Mouse (Mus musculus): ENCODE data around the gene Ttll10. TPM values are rescaled to one million over a fixed set of nuclear protein-coding genes. Genes with fewer than 3 reads are reported as not detected.

The Ttll10 gene
- polyA plus RNA-seq, 1 experiment from 2014 or later, result 0.15 TPM

DNA sequence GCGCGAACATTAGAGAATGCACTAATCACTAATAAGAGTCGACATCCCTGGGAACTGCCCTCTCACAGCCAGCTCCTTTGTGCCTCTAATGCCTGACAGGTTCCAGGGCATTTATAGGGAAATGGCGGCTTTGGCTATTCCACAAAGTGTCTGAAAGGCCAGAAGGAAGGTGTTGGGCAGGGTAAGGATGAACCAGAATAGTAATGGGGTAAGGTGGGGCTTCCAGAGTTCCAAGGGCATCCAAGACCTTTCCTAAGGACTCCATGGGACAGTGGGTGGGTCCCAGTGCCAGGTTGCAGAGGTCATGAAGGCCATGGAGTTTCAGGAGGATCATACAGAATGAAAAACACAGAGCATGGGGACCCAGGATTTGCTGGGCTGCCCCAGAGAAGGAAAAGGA is 24.9 kb downstream of the Ttll10 start:
- WGBS (ENCODE audit: insufficient replicate concordance), result 72% methylated on average over 4 of the region's 4 CpGs
- H3K4me2 ChIP-seq, result no peak overlapping the region
- no peak overlapping the region for H3K4me3 ChIP-seq
- no peak for ATAC-seq
- H3K4me1 ChIP-seq, result peaks cover 33% of the 10 kb centered on the region
- H3K9me3 ChIP-seq (replicated peaks), result no peaks in the 10 kb centered on the region
- H3K9ac ChIP-seq, result no peak overlapping the region
- H3K27me3 ChIP-seq (replicated peaks), result peaks cover 33% of the 10 kb centered on the region
- H3K36me3 ChIP-seq, result 0 out of 2 replicates have a peak, but pooled peaks cover 2% of the 10 kb centered on the region
- H3K27ac ChIP-seq, result no peak overlapping the region

DNA sequence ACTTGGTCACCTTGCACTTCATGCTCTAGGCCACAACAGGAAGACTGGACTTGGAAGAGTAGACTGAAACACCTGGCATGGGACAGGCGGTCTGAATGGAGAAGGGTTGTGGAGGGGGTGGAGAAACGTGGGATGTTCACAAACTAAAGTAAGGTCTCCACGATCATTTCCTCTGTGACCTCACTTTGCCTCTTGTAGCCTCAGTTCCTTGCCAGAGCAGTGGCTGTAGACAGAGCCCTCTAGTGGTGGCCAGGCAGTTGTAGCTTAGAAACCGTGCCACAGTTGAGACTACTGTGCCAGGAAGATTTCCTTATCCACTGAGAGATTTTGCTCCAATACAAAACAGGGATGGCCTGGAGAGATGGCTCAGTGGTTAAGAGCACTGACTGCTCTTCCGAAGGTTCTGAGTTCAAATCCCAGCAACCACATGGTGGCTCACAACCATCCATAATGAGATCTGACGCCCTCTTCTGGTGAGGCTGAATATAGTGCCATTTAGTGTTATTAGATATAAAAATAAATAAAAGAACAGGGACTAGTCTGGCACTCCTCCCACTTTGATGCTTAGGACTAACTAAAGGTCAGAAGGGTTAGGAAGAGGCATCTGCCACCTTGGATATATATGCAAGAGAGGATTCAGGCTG is 25.6 kb downstream of the Ttll10 start:
- H3K27ac ChIP-seq, result no peak overlapping the region
- 28% methylated on average over 6 of the region's 6 CpGs for WGBS (ENCODE audit: insufficient replicate concordance)

DNA sequence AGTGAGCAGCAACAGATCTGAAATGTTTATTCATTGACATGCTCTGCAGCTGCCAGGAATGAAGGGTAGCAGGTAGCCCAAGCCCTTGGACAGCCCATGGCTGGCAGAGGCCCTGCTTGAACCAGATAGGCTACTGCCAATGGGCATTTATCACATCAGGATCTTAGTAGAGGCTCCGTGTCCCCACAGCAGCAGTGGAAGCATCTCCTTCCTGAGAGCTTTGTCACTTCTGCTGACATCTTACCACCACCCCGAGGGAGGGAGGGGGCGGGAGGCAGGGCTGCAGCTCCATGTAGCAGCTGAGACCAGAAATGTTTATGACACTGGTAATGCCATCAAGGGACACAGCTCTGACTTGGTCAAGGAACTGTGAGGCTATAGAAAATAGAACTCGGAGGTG is 26.4 kb downstream of the Ttll10 start:
- Histone ChIP-seq H3K27ac (no peak overlapping the region), H3K4me3 (no peak overlapping the region), H3K4me2 (no peak overlapping the region), H3K36me3 (0 out of 2 replicates have a peak, but pooled peaks cover 4% of the 10 kb centered on the region), H3K9me3 (replicated peaks) (no peaks in the 10 kb centered on the region), H3K4me1 (peaks cover 33% of the 10 kb centered on the region), H3K9ac (no peak overlapping the region), H3K27me3 (replicated peaks) (peaks cover 31% of the 10 kb centered on the region)
- WGBS (ENCODE audit: insufficient replicate concordance), result 39% methylated on average over 4 of the region's 4 CpGs
- ATAC-seq, result no peak

More for the DNA sequence above, 25.6 kb downstream of the Ttll10 start:
- Histone ChIP-seq H3K9me3 (replicated peaks) (no peaks in the 10 kb centered on the region), H3K4me1 (peaks cover 33% of the 10 kb centered on the region), H3K9ac (no peak overlapping the region), H3K27me3 (replicated peaks) (peaks cover 33% of the 10 kb centered on the region), H3K36me3 (0 out of 2 replicates have a peak, but pooled peaks cover 4% of the 10 kb centered on the region), H3K4me2 (no peak overlapping the region), H3K4me3 (no peak overlapping the region)
- no peak for ATAC-seq

DNA sequence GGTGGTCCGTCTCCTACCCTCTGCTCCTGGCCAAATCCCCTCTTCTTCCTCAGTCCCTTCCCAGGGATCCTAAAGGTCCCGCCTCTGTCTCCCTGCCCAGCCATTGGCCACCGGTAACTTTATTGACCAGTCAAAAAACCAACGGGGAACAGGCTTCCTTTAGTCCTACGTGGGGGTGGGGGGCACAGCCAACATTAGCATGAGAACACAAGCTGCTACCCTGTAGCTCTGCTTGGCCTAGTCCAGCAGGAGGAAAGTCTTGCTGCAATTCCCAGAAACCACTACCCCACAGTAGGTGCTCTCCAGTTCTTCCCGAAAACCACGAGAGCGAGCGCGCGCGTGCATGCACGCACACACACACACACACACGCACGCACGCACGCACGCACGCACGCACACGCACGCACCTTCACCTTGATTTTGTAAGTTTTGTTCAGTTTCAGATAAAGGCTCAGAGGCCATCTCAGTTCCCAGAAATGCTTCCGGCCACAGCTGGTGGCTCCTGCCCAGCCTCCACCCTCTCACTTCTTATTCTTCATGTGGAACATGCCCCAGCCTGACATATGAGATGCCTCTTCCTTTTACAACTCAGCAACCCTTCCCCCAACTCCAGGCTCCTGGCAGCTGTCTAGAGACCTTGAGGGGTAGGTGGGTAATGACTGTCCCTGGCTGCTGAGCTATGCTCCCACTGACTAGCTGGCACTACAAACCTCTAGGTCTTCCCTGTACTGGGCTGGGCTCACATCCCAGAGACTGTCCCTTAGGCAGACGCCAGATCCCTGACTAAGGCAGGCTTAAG is 27.4 kb downstream of the Ttll10 start:
- Histone ChIP-seq H3K4me2 (peak overlapping the region; percentile 68), H3K27ac (peak overlapping the region; percentile 75), H3K4me3 (peak overlapping the region; percentile 52), H3K9me3 (replicated peaks) (no peaks in the 10 kb centered on the region), H3K27me3 (replicated peaks) (peaks cover 30% of the 10 kb centered on the region), H3K4me1 (peaks cover 33% of the 10 kb centered on the region), H3K9ac (peak overlapping the region; percentile 52; the same call in 1 of the 2 replicates), H3K36me3 (0 out of 2 replicates have a peak, but pooled peaks cover 4% of the 10 kb centered on the region)
- peak; percentile 73 for ATAC-seq
- WGBS (ENCODE audit: insufficient replicate concordance), result 3% methylated on average over 24 of the region's 24 CpGs

DNA sequence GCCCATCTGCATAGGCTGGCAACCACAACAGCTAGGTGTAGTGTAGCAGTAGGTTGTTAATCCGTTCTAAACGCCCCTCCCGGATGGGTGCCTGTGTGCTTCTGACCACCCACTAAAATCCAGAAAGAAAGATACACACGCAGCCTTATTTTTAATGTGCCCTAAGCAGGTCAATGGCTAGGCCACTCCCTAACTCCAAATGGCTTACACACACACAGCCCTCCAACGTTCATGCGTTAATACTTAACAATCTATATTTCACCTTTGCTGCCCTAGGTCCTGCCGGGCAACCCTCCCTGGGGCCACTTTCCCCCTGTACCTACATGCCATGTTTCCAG is 28.0 kb downstream of the Ttll10 start:
- WGBS (ENCODE audit: insufficient replicate concordance), result 15% methylated on average over 7 of the region's 7 CpGs
- Histone ChIP-seq H3K9ac (peak overlapping the region; percentile 52; the same call in 1 of the 2 replicates), H3K27ac (peak overlapping the region; percentile 75; the same call in 1 of the 2 replicates), H3K9me3 (replicated peaks) (no peaks in the 10 kb centered on the region), H3K4me2 (peak overlapping the region; percentile 68), H3K36me3 (0 out of 2 replicates have a peak, but pooled peaks cover 4% of the 10 kb centered on the region), H3K4me3 (peak overlapping the region; percentile 52), H3K27me3 (replicated peaks) (peaks cover 25% of the 10 kb centered on the region), H3K4me1 (peaks cover 33% of the 10 kb centered on the region)
- ATAC-seq, result peak; percentile 21

DNA sequence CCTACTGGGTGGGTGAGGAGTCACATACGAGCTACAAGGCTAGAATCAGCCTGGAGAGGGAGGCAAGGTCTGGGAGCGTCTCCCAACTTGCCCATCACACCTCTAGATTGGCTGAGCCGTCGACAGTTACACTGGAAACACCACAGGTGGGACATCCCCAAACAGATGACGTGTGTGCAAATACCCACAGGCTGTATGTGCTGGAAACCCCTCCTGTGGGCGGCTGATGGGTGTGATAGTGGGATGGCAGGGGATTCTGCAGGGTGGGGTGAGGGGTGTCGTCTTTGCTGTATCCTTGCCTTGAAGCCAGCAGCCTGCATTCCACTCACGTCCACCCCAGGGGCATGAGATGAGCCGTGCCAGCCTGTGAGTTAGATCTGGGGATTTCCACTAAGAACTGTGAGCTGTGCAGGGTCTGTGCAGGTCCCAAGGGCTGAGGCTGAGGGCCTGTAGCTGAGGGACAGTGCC is 28.5 kb downstream of the Ttll10 start:
- Histone ChIP-seq H3K9ac (peak overlapping the region; percentile 52; the same call in 1 of the 2 replicates), H3K27ac (no peak overlapping the region), H3K4me1 (peaks cover 33% of the 10 kb centered on the region), H3K9me3 (replicated peaks) (no peaks in the 10 kb centered on the region), H3K4me2 (peak overlapping the region; percentile 68), H3K4me3 (peak overlapping the region; percentile 52), H3K36me3 (0 out of 2 replicates have a peak, but pooled peaks cover 4% of the 10 kb centered on the region), H3K27me3 (replicated peaks) (peaks cover 19% of the 10 kb centered on the region)
- 55% methylated on average over 9 of the region's 9 CpGs for WGBS (ENCODE audit: insufficient replicate concordance)
- ATAC-seq, result no peak

DNA sequence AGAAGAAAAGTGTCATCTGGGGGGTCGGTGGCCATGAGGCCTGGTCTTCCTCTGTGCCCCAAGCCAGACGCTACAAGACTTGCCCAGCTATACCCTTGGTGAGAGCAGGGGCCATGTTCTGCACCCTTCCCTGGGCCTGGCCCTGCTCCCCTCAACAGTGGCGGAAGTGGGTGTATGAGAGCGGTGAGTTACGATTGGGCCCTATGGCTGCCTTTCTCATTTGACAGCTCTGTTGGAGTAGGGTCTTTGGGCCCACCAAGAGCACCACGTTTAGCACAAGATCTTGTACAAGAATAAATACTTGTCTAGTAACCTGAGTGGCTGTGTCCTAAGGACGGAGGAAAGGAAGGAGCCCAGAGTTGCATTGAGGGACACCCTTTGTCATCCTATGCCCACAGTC is 30.6 kb downstream of the Ttll10 start:
- WGBS (ENCODE audit: insufficient replicate concordance), result 80% methylated on average over 7 of the region's 7 CpGs

DNA sequence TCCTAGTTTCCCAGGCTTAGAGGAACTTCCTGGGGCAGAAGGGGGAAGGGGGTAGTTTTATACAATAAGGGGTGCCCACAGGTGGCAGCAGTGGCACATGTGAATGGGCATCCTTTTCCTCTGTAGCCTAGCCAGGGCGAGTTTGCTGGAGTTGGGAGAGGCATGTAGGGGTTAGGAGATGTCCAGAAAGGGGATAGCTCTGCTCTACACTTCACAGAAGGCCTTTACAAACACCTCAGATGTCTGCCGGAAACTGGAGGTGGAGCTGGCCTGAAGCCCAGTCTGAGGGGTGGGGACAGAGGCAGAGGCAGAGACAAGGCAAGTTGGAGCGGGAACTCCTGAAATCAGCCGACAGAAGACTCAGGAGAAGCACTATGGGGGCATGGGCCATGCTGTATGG is 33.2 kb downstream of the Ttll10 start, which contains the start of gene Tnfrsf18:
Tnfrsf18 (plus strand) TSS at position 152 of the 400 bp plus-strand sequence.
- Histone ChIP-seq H3K9ac (no peak within 1 kb of the TSS), H3K9me3 (replicated peaks) (no peaks in the 10 kb centered on the region), H3K4me1 (peaks cover 19% of the 10 kb centered on the region), H3K36me3 (0 out of 2 replicates have a peak, but pooled peaks cover 6% of the 10 kb centered on the region), H3K4me2 (no peak within 1 kb of the TSS), H3K27ac (no peak within 1 kb of the TSS), H3K27me3 (replicated peaks) (no peaks in the 10 kb centered on the region), H3K4me3 (no peak within 1 kb of the TSS)
- no peak for ATAC-seq
- WGBS (ENCODE audit: insufficient replicate concordance), result 43% methylated on average over 4 of the region's 4 CpGs

More for the DNA sequence above, 30.6 kb downstream of the Ttll10 start:
- H3K9me3 ChIP-seq (replicated peaks), result no peaks in the 10 kb centered on the region
- H3K4me2 ChIP-seq, result no peak overlapping the region
- no peak overlapping the region for H3K4me3 ChIP-seq
- no peak overlapping the region for H3K27ac ChIP-seq
- H3K9ac ChIP-seq, result no peak overlapping the region
- peaks cover 33% of the 10 kb centered on the region for H3K4me1 ChIP-seq
- no peak for ATAC-seq
- 0 out of 2 replicates have a peak, but pooled peaks cover 6% of the 10 kb centered on the region for H3K36me3 ChIP-seq
- H3K27me3 ChIP-seq (replicated peaks), result no peaks in the 10 kb centered on the region

DNA sequence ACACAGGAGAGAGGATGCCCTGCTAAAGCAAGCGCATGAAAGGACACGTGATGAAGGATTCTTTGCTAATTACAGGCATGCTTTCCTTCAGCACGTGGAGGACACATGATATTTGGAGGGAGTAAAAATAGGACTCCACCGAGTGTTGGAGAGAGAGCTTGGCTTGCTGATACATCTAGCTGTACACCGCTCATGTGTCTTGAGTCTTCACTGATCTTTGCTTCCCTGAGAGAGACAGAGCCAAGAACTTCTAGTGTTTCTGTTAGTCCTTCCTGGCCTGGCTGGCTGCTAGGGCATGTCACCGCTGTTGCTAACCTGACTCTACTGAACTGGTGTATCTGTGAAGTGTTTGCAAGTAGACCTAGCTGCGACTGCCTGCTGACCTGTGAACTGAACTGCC is 35.0 kb downstream of the Ttll10 start:
- Histone ChIP-seq H3K9ac (no peak overlapping the region), H3K4me1 (peaks cover 11% of the 10 kb centered on the region), H3K27ac (no peak overlapping the region), H3K36me3 (0 out of 2 replicates have a peak, but pooled peaks cover 3% of the 10 kb centered on the region), H3K4me3 (no peak overlapping the region), H3K4me2 (no peak overlapping the region), H3K27me3 (replicated peaks) (no peaks in the 10 kb centered on the region), H3K9me3 (replicated peaks) (no peaks in the 10 kb centered on the region)
- 84% methylated on average over 7 of the region's 7 CpGs for WGBS (ENCODE audit: insufficient replicate concordance)
- no peak for ATAC-seq

DNA sequence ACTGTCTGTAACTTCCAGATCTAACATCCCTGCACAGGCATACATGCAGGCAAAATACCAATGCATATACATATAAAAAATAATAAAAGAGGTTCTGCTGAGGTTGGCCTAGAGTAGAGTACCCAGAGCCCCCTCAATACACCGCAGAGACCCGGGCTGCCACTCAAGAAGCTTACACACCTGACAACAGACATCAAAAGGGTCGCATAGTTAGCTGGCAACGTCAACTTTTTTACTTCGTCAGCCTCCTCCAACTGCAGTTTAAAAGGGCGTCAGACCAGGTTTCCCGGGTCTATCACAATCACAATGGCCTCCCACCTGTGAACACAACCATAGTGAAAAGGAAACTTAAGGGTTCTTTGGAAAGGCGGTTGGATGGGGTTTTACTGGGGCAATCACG is 35.7 kb downstream of the Ttll10 start:
- H3K9me3 ChIP-seq (replicated peaks), result no peaks in the 10 kb centered on the region
- no peak for ATAC-seq
- no peak overlapping the region for H3K4me3 ChIP-seq
- 0 out of 2 replicates have a peak, but pooled peaks cover 3% of the 10 kb centered on the region for H3K36me3 ChIP-seq
- peaks cover 11% of the 10 kb centered on the region for H3K4me1 ChIP-seq
- WGBS (ENCODE audit: insufficient replicate concordance), result 67% methylated on average over 9 of the region's 9 CpGs
- H3K27me3 ChIP-seq (replicated peaks), result no peaks in the 10 kb centered on the region
- H3K4me2 ChIP-seq, result no peak overlapping the region
- no peak overlapping the region for H3K9ac ChIP-seq
- H3K27ac ChIP-seq, result no peak overlapping the region

DNA sequence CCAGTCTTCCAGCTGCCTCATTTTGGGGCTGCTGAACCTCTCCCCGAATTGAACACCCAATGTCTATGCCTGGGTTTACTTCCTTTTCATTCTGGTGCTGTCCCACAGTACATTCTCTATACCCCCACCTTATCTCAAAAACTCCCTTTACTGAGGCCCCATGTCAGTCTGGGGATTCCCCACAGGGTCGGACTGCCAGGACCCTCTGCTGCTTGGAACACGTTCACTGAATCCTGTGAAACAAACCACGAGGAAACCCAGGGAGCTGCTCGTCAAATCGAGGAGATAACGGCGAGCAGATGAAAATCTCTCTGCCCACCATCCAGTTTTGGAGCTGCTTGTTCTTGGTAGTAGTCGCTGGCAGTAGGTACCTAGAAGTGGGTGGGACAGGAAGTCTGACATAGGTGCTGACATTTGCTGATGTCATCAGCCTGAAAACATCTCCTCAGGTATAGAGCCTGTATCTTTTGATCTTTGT is 37.2 kb downstream of the Ttll10 start:
- Histone ChIP-seq H3K4me1 (peaks cover 11% of the 10 kb centered on the region), H3K27ac (no peak overlapping the region), H3K4me2 (no peak overlapping the region), H3K36me3 (0 out of 2 replicates have a peak, but pooled peaks cover 3% of the 10 kb centered on the region), H3K9me3 (replicated peaks) (no peaks in the 10 kb centered on the region), H3K27me3 (replicated peaks) (no peaks in the 10 kb centered on the region), H3K4me3 (no peak overlapping the region), H3K9ac (no peak overlapping the region)
- WGBS (ENCODE audit: insufficient replicate concordance), result 24% methylated on average over 9 of the region's 9 CpGs
- no peak for ATAC-seq

DNA sequence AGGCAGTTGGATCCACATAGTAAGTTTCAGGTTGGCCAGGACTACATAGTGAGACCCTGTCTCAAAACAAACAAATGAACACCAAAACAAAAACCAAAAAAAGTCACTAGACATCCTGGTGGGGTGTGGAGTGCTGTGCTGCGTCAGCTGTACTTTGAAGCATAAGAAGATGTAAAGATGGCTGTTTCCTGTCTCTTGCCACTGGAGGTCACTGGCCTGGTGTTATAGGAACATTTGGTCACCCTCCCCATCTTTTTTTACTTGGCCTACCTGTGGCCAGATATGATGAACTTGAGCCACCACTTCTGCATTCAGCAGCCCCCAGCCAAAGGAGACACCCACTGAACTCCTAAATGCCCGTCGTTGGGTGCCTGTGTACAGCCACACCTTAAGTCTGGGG is 37.8 kb downstream of the Ttll10 start:
- H3K27me3 ChIP-seq (replicated peaks), result no peaks in the 10 kb centered on the region
- no peak overlapping the region for H3K4me3 ChIP-seq
- no peak overlapping the region for H3K4me2 ChIP-seq
- H3K27ac ChIP-seq, result no peak overlapping the region
- H3K9ac ChIP-seq, result no peak overlapping the region
- H3K4me1 ChIP-seq, result peaks cover 11% of the 10 kb centered on the region
- no peak for ATAC-seq
- H3K36me3 ChIP-seq, result 0 out of 2 replicates have a peak, but pooled peaks cover 3% of the 10 kb centered on the region
- H3K9me3 ChIP-seq (replicated peaks), result no peaks in the 10 kb centered on the region
- WGBS (ENCODE audit: insufficient replicate concordance), result 47% methylated on average over 3 of the region's 3 CpGs
